16 mouse cellular contexts compared by ENCODE assay signal in genomic region chr2:60514863-60515262, GRCm38 (mm10). TPM values are rescaled to one million over a fixed set of nuclear protein-coding genes. Genes with fewer than 3 reads are reported as not detected.
DNase-seq lines count a peak whose midpoint lies in the region; ATAC-seq and TF ChIP-seq lines count a peak whose summit lies in the region.
"Had no signal": no experiment of that assay in that cellular context is flagged by ENCODE, and none has a peak within 500 bp of the region (broad histone marks: within the 10 kb centered on the region; RNA-seq: fewer than 3 reads in every experiment).

No protein-coding gene starts in this region.

- no peak overlapping the region for H3K27ac ChIP-seq in cerebellum, adult 2 months (ENCODE audit: insufficient read depth, low read length)
- H3K27ac ChIP-seq in liver, embryonic 14.5 days, result no peak overlapping the region
- no peak overlapping the region for H3K27ac ChIP-seq in liver, embryonic 12.5 days
- H3K27ac ChIP-seq in ES-E14 (ENCODE audit: insufficient read depth, low read depth, low read length, poor library complexity, severe bottlenecking), result no peak overlapping the region
- H3K27ac ChIP-seq in testis, adult 2 months (ENCODE audit: control insufficient read depth, insufficient read depth, low read depth, low read length), result no peak overlapping the region
- no peak overlapping the region for H3K27ac ChIP-seq in forebrain, embryonic 14.5 days (ENCODE audit: low read depth, low read length)
- H3K27ac ChIP-seq: heart, embryonic 10.5 days; hindbrain, embryonic 13.5 days had no signal

- 74% methylated on average over 4 of the region's 4 CpGs for WGBS in cerebellum, adult 2 months
- WGBS in liver, embryonic 14.5 days (ENCODE audit: insufficient replicate concordance), result 64% methylated on average over 4 of the region's 4 CpGs
- WGBS in liver, embryonic 12.5 days (ENCODE audit: insufficient replicate concordance), result 69% methylated on average over 4 of the region's 4 CpGs
- 71% methylated on average over 4 of the region's 4 CpGs for WGBS in forebrain, embryonic 14.5 days

- no peak for DNase-seq in cerebellum, adult 2 months
- DNase-seq in cerebellum, adult 11 months, result no peak
- no peak for DNase-seq in liver, embryonic 14.5 days (ENCODE audit: low read depth in 3 of 3, low spot score in 3 of 3)
- peak; percentile 3 for DNase-seq in ES-E14 (ENCODE audit: low read depth, low spot score)
- DNase-seq in adrenal gland, postnatal 4 days (ENCODE audit: low spot score in 2 of 2), result no peak
- no peak for DNase-seq in forebrain, embryonic 14.5 days (ENCODE audit: low spot score)
- DNase-seq: adrenal gland, postnatal 10 days; cerebellum, adult 11-12 months; kidney, postnatal 25 days had no signal

- ATAC-seq in liver, embryonic 14.5 days (ENCODE audit: insufficient read depth), result no peak
- ATAC-seq in liver, embryonic 12.5 days, result no peak
- ATAC-seq in forebrain, embryonic 14.5 days, result no peak

- H3K4me3 ChIP-seq in cerebellum, adult 2 months (replicated peaks; ENCODE audit: insufficient read depth, low read depth, low read length), result no peak overlapping the region
- no peak overlapping the region for H3K4me3 ChIP-seq in liver, embryonic 14.5 days (ENCODE audit: insufficient read depth in 1 of 2, low read depth in 2 of 2, low read length in 2 of 2)
- H3K4me3 ChIP-seq in liver, embryonic 12.5 days, result no peak overlapping the region
- H3K4me3 ChIP-seq in ES-E14 (ENCODE audit: insufficient read depth in 1 of 2, low read depth in 1 of 2, low read length in 2 of 2, poor library complexity in 1 of 2, severe bottlenecking in 1 of 2), result no peak overlapping the region
- H3K4me3 ChIP-seq in testis, adult 2 months (ENCODE audit: control insufficient read depth, low read depth, low read length), result no peak overlapping the region
- no peak overlapping the region for H3K4me3 ChIP-seq in forebrain, embryonic 14.5 days (ENCODE audit: low read depth, low read length)
- H3K4me3 ChIP-seq: hindbrain, embryonic 13.5 days; megakaryocyte, embryonic 14.5 days; myocyte had no signal

- no peak for TF ChIP-seq POLR2A in cerebellum, adult 2 months (IDR thresholded peaks at IDR 0.05; ENCODE audit: borderline replicate concordance, insufficient read depth, low read length)
- TF ChIP-seq POLR2A in testis, adult 2 months (IDR thresholded peaks at IDR 0.05; ENCODE audit: control insufficient read depth, low read depth, low read length), result no peak

- H3K9ac ChIP-seq in liver, embryonic 14.5 days (replicated peaks), result no peak overlapping the region
- no peak overlapping the region for H3K9ac ChIP-seq in liver, embryonic 12.5 days
- H3K9ac ChIP-seq in ES-E14 (ENCODE audit: insufficient read depth, low read depth, low read length, poor library complexity, severe bottlenecking), result no peak overlapping the region
- no peak overlapping the region for H3K9ac ChIP-seq in forebrain, embryonic 14.5 days (ENCODE audit: low read length)
- H3K9ac ChIP-seq: hindbrain, embryonic 13.5 days had no signal

- in situ Hi-C loops in ES-E14 (cut with MboI; ENCODE audit: low sequenced_read_pairs in 2 of 2, unreplicated experiment in 2 of 2), result no loop called here

- H3K27me3 ChIP-seq in cerebellum, adult 2 months (ENCODE audit: control insufficient read depth, insufficient read depth, low read length), result no peaks in the 10 kb centered on the region
- no peaks in the 10 kb centered on the region for H3K27me3 ChIP-seq in liver, embryonic 14.5 days (ENCODE audit: control insufficient read depth, insufficient read depth, low read length)
- H3K27me3 ChIP-seq in liver, embryonic 12.5 days (replicated peaks), result no peaks in the 10 kb centered on the region
- no peaks in the 10 kb centered on the region for H3K27me3 ChIP-seq in testis, adult 2 months (ENCODE audit: control insufficient read depth, insufficient read depth, low read length)
- no peaks in the 10 kb centered on the region for H3K27me3 ChIP-seq in forebrain, embryonic 14.5 days (replicated peaks; ENCODE audit: control insufficient read depth, insufficient read depth, low read length)
- H3K27me3 ChIP-seq: hindbrain, embryonic 13.5 days; megakaryocyte, embryonic 14.5 days had no signal

- H3K4me2 ChIP-seq in liver, embryonic 14.5 days (ENCODE audit: low read depth), result no peak overlapping the region
- H3K4me2 ChIP-seq in liver, embryonic 12.5 days, result no peak overlapping the region
- H3K4me2 ChIP-seq in forebrain, embryonic 14.5 days (ENCODE audit: low read length), result no peak overlapping the region
- H3K4me2 ChIP-seq: hindbrain, embryonic 13.5 days; liver, embryonic 11.5 days had no signal

- TF ChIP-seq CTCF in cerebellum, adult 2 months (IDR thresholded peaks at IDR 0.05; ENCODE audit: borderline replicate concordance, insufficient read depth, low read depth, low read length), result peak; percentile 14; the same call in 1 of the 2 replicates
- TF ChIP-seq CTCF in liver, embryonic 14.5 days (IDR thresholded peaks at IDR 0.05; ENCODE audit: low read depth), result peak; percentile 46
- TF ChIP-seq CTCF in testis, adult 2 months (IDR thresholded peaks at IDR 0.05; ENCODE audit: control insufficient read depth, insufficient read depth, insufficient replicate concordance, low read depth, low read length), result peak; percentile 37; the same call in 1 of the 2 replicates

- no peaks in the 10 kb centered on the region for H3K4me1 ChIP-seq in cerebellum, adult 2 months (ENCODE audit: control insufficient read depth, insufficient read depth, low read length)
- H3K4me1 ChIP-seq in liver, embryonic 14.5 days (replicated peaks; ENCODE audit: control insufficient read depth in 2 of 2, insufficient read depth in 2 of 2, low read length in 1 of 2), result no peaks in the 10 kb centered on the region
- H3K4me1 ChIP-seq in liver, embryonic 12.5 days, result no peaks in the 10 kb centered on the region
- no peaks in the 10 kb centered on the region for H3K4me1 ChIP-seq in ES-E14 (ENCODE audit: control insufficient read depth in 2 of 2, insufficient read depth in 2 of 2, low read length in 2 of 2, poor library complexity in 1 of 2)
- 0 out of 2 replicates have a peak, but pooled peaks cover 2% of the 10 kb centered on the region for H3K4me1 ChIP-seq in testis, adult 2 months (ENCODE audit: control insufficient read depth, insufficient read depth, low read length)
- no peaks in the 10 kb centered on the region for H3K4me1 ChIP-seq in forebrain, embryonic 14.5 days (ENCODE audit: control insufficient read depth, insufficient read depth, low read length)

- no peaks in the 10 kb centered on the region for H3K36me3 ChIP-seq in liver, embryonic 14.5 days (replicated peaks; ENCODE audit: control insufficient read depth, insufficient read depth, low read depth)
- H3K36me3 ChIP-seq in liver, embryonic 12.5 days, result no peaks in the 10 kb centered on the region
- no peaks in the 10 kb centered on the region for H3K36me3 ChIP-seq in ES-E14 (ENCODE audit: control insufficient read depth, insufficient read depth, low read length, poor library complexity, severe bottlenecking)
- no peaks in the 10 kb centered on the region for H3K36me3 ChIP-seq in testis, adult 2 months (ENCODE audit: control insufficient read depth, insufficient read depth, low read length)
- H3K36me3 ChIP-seq in forebrain, embryonic 14.5 days (ENCODE audit: control insufficient read depth, insufficient read depth, low read length), result no peaks in the 10 kb centered on the region
- H3K36me3 ChIP-seq: heart, embryonic 10.5 days; hindbrain, embryonic 13.5 days had no signal

- TF ChIP-seq EP300 in liver, embryonic 14.5 days (IDR thresholded peaks at IDR 0.05; ENCODE audit: low read depth), result no peak

- no peaks in the 10 kb centered on the region for H3K9me3 ChIP-seq in liver, embryonic 14.5 days (ENCODE audit: control insufficient read depth, low read length)
- no peaks in the 10 kb centered on the region for H3K9me3 ChIP-seq in liver, embryonic 12.5 days (replicated peaks)
- no peaks in the 10 kb centered on the region for H3K9me3 ChIP-seq in ES-E14 (ENCODE audit: control insufficient read depth, insufficient read depth, low read depth, low read length)
- no peaks in the 10 kb centered on the region for H3K9me3 ChIP-seq in forebrain, embryonic 14.5 days (replicated peaks; ENCODE audit: control insufficient read depth, low read length)
- H3K9me3 ChIP-seq: heart, embryonic 10.5 days; hindbrain, embryonic 13.5 days; megakaryocyte, embryonic 14.5 days had no signal

TF ChIP-seq in ES-E14, 5 proteins besides CTCF, POLR2A, EP300 and RAD21:
- no peak for TF ChIP-seq ZC3H11A (IDR thresholded peaks at IDR 0.05; ENCODE audit: borderline replicate concordance, low read depth, low read length)
- no peak for TF ChIP-seq CHD2 (IDR thresholded peaks at IDR 0.05; ENCODE audit: low read depth, low read length)
- TF ChIP-seq HCFC1 (IDR thresholded peaks at IDR 0.05; ENCODE audit: borderline replicate concordance, insufficient read depth, low read length), result no peak
- TF ChIP-seq MAFK (IDR thresholded peaks at IDR 0.05; ENCODE audit: insufficient read depth, low read depth, low read length), result no peak
- TF ChIP-seq ZNF384 (IDR thresholded peaks at IDR 0.05; ENCODE audit: low read depth, low read length), result no peak

RNA-seq across cellular contexts. Expression of gene Pla2r1, which starts 38.2 kb away (rescaled TPM):
- 0.46 and 0.71 TPM in 2 replicates for polyA plus RNA-seq in cerebellum, adult 2 months (2012; rRNA removed)
- polyA plus RNA-seq in liver, embryonic 14.5 days (2012; rRNA removed), result 0.09 and 0.19 TPM in 2 replicates
- 0.11 and 0.17 TPM in 2 replicates for polyA plus RNA-seq in liver, embryonic 14.5 days (2014; fragmentation: Nextera tagmentation; extraction: Ambion mirVana)
- 0.17 and 0.35 TPM in 2 replicates for polyA plus RNA-seq in liver, embryonic 12.5 days (2016; fragmentation: Nextera tagmentation; extraction: Ambion mirVana)
- 0.42 and 0.89 TPM in 2 replicates for total RNA-seq in ES-E14 (2012; rRNA removed)
- polyA plus RNA-seq in testis, adult 2 months (2012; rRNA removed), result 0.75 and 0.77 TPM in 2 replicates
- 1 to 10 TPM; 3.0 to 3.1 TPM for total RNA-seq in adrenal gland, postnatal 4 days (2021)
- polyA plus RNA-seq in forebrain, embryonic 14.5 days (2014; fragmentation: Nextera tagmentation; extraction: Ambion mirVana), result 0.24 and 0.28 TPM in 2 replicates
